Mouse (Mus musculus): ENCODE results near the gene Mmp15. TPM values are rescaled to one million over a fixed set of nuclear protein-coding genes. Genes with fewer than 3 reads are reported as not detected.

The Mmp15 gene
- polyA plus RNA-seq, 1 experiment from 2014 or later = 38.1 TPM

DNA sequence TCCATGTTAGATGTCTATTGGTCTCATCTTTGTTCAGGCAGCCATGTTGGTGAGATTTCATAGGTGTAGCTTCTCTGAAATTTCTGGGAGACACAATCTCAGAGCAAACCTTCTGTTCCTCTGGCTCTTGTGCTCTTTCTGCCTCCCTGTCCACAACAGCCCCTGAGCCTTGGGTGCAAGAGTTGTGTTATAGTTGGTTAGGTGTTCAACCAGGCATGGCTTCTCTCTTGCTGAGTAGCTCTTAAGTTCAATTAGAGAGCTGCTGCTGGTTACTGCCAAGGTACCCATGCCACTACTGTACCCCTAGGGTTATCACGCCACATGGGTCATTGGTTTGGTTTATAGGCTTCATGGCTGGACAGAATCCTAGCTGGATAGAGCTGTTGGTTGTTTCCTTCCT is 36.7 kb upstream of the Mmp15 start:
- no peak overlapping the region for H3K4me3 ChIP-seq (ENCODE audit: low read depth, low read length)
- H3K9me3 ChIP-seq (replicated peaks; ENCODE audit: control insufficient read depth, low read length) = no peaks in the 10 kb centered on the region
- ATAC-seq (replicated peaks; ENCODE audit: insufficient number of reproducible peaks, low FRiP score, low TSS enrichment) = no peak
- 91% methylated on average over 1 of the region's 1 CpGs for WGBS (ENCODE audit: insufficient replicate concordance)
- no peak overlapping the region for H3K27ac ChIP-seq (ENCODE audit: low read depth, low read length)
- peaks cover 6% of the 10 kb centered on the region; the same call in 1 of the 2 replicates for H3K4me1 ChIP-seq (ENCODE audit: control insufficient read depth, insufficient read depth, low read length)
- H3K4me2 ChIP-seq = no peak overlapping the region
- H3K27me3 ChIP-seq (ENCODE audit: control insufficient read depth, insufficient read depth, low read length) = peaks cover 7% of the 10 kb centered on the region; the same call in 1 of the 2 replicates
- no peaks in the 10 kb centered on the region for H3K36me3 ChIP-seq (ENCODE audit: control insufficient read depth, insufficient read depth, low read length)
- H3K9ac ChIP-seq (ENCODE audit: low read depth, low read length) = no peak overlapping the region

DNA sequence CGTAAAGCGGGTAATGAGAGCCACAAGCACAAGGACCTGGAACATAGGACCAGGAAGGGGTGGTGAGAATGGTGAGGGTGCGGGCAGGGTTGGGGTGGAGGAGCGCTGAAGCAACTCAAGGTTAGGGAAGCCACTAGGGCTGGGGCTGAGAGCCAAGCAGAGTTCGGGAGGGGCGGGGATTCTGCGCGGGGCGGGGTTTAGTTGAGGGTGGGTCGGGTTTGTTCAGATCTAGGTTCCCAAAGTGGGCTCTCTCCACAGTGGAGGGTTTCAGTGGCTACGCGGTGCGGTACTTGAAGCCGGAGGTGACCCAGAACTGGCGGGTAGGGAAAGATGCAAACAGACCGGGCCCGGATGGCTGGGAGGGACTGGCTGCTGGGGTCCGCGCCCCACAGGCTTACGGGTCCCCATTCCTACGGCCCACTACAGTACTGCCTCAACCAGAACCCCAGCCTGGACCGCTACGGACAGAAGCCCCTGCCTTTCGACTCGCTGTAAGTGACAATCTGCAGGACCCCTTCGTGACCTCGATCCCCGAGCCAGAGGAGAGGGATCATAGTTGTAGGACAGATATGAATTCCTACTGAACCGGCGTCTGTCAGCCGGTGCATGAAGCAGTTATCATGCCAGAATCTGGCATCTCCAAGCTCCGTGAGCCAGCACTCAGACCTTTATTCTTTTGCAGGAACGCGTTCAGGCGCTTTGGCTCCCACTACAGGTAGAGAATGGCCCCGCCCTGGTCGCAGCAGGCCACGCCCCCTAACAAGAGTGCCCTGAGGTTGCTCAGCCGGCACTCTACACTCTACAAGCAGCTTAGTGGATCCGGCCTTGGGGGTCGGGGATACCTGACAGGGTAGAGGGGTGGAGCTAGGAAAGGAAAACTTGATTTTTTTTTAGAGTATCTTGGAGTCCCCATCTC is 31.6 kb upstream of the Mmp15 start:
- Histone ChIP-seq H3K9ac (ENCODE audit: low read depth, low read length) (peak overlapping the region; percentile 61; the same call in 1 of the 2 replicates), H3K4me3 (ENCODE audit: low read depth, low read length) (peak overlapping the region; percentile 51), H3K36me3 (ENCODE audit: control insufficient read depth, insufficient read depth, low read length) (peaks cover 8% of the 10 kb centered on the region; the same call in 1 of the 2 replicates), H3K27me3 (ENCODE audit: control insufficient read depth, insufficient read depth, low read length) (peaks cover 7% of the 10 kb centered on the region; the same call in 1 of the 2 replicates), H3K4me2 (peak overlapping the region; percentile 95), H3K9me3 (replicated peaks; ENCODE audit: control insufficient read depth, low read length) (no peaks in the 10 kb centered on the region), H3K27ac (ENCODE audit: low read depth, low read length) (no peak overlapping the region), H3K4me1 (ENCODE audit: control insufficient read depth, insufficient read depth, low read length) (peaks cover 17% of the 10 kb centered on the region)
- ATAC-seq (replicated peaks; ENCODE audit: insufficient number of reproducible peaks, low FRiP score, low TSS enrichment) = peak; percentile 33; the same call in 1 of the 2 replicates
- 3% methylated on average over 41 of the region's 41 CpGs for WGBS (ENCODE audit: insufficient replicate concordance)

DNA sequence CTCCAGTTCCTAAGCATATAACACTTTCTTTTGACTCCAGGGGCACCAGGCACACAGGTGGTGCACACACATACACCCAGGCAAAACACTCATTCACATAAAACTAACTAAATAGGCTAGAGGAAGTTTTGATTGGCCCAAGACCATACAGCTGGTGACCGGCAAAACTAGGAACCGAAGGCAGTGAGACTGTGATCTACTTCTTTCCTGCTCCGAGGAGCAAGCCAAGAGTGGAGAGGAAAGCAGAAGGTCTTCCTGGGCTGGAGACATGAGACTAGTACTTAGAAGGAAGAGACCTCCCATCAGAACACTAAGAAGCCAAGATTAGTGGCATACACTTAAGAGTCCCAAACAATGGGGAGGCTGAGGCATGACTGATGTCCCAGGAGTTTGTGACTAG is 28.9 kb upstream of the Mmp15 start:
- Histone ChIP-seq H3K4me2 (no peak overlapping the region), H3K9ac (ENCODE audit: low read depth, low read length) (no peak overlapping the region), H3K36me3 (ENCODE audit: control insufficient read depth, insufficient read depth, low read length) (peaks cover 26% of the 10 kb centered on the region), H3K27ac (ENCODE audit: low read depth, low read length) (no peak overlapping the region), H3K4me3 (ENCODE audit: low read depth, low read length) (no peak overlapping the region), H3K4me1 (ENCODE audit: control insufficient read depth, insufficient read depth, low read length) (peaks cover 21% of the 10 kb centered on the region), H3K27me3 (ENCODE audit: control insufficient read depth, insufficient read depth, low read length) (peaks cover 7% of the 10 kb centered on the region; the same call in 1 of the 2 replicates), H3K9me3 (replicated peaks; ENCODE audit: control insufficient read depth, low read length) (no peaks in the 10 kb centered on the region)
- no peak for ATAC-seq (replicated peaks; ENCODE audit: insufficient number of reproducible peaks, low FRiP score, low TSS enrichment)
- WGBS (ENCODE audit: insufficient replicate concordance) = 66% methylated on average over 3 of the region's 3 CpGs

DNA sequence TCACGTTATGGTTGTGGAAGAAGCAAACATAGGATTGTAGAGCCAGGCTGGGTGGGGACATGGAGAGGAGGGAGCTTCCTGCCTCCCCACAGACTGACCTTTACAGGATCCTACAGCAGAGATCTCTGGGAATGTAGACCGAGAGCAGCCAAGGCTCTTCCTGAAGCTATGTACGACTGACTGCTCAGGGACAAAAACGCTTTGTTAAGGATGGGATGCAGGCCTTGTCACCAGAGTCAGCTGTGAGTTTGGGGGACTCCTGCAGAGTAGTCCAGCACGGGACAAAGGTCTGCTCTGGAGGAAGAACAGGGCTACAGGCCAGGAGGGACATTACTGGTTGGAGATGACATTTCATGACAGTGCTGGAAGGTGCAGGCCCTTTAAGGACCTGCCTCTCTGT is 27.4 kb upstream of the Mmp15 start:
- no peak overlapping the region for H3K27ac ChIP-seq (ENCODE audit: low read depth, low read length)
- WGBS (ENCODE audit: insufficient replicate concordance) = 49% methylated on average over 5 of the region's 5 CpGs
- ATAC-seq (replicated peaks; ENCODE audit: insufficient number of reproducible peaks, low FRiP score, low TSS enrichment) = no peak
- no peak overlapping the region for H3K4me3 ChIP-seq (ENCODE audit: low read depth, low read length)
- peaks cover 40% of the 10 kb centered on the region for H3K36me3 ChIP-seq (ENCODE audit: control insufficient read depth, insufficient read depth, low read length)
- no peaks in the 10 kb centered on the region for H3K9me3 ChIP-seq (replicated peaks; ENCODE audit: control insufficient read depth, low read length)
- H3K4me2 ChIP-seq = no peak overlapping the region
- peaks cover 3% of the 10 kb centered on the region; the same call in 1 of the 2 replicates for H3K27me3 ChIP-seq (ENCODE audit: control insufficient read depth, insufficient read depth, low read length)
- H3K9ac ChIP-seq (ENCODE audit: low read depth, low read length) = no peak overlapping the region
- peaks cover 21% of the 10 kb centered on the region for H3K4me1 ChIP-seq (ENCODE audit: control insufficient read depth, insufficient read depth, low read length)

DNA sequence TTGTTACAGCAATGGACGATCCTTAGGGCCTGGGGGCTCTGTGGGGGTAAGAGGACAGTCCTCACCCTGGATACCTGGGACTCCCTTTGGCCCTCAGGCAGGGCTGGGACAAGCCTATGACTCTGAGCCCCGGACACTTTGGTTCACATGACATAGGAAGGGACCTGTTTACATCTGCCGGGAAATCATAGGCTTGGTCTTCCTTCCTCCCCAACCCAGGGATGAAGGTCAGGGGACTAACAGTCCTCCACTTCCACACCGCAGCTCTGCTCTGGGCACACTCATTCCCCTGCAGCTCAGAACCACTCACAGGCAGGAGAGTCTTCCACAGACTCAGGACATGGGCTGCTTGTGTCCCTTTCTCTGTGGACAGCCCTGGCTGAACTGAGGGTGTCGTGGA is 25.2 kb upstream of the Mmp15 start:
- Histone ChIP-seq H3K36me3 (ENCODE audit: control insufficient read depth, insufficient read depth, low read length) (peaks cover 40% of the 10 kb centered on the region), H3K4me3 (ENCODE audit: low read depth, low read length) (no peak overlapping the region), H3K27ac (ENCODE audit: low read depth, low read length) (no peak overlapping the region), H3K9me3 (replicated peaks; ENCODE audit: control insufficient read depth, low read length) (no peaks in the 10 kb centered on the region), H3K27me3 (ENCODE audit: control insufficient read depth, insufficient read depth, low read length) (no peaks in the 10 kb centered on the region), H3K4me1 (ENCODE audit: control insufficient read depth, insufficient read depth, low read length) (peaks cover 28% of the 10 kb centered on the region), H3K9ac (ENCODE audit: low read depth, low read length) (no peak overlapping the region), H3K4me2 (no peak overlapping the region)
- no peak for ATAC-seq (replicated peaks; ENCODE audit: insufficient number of reproducible peaks, low FRiP score, low TSS enrichment)
- WGBS (ENCODE audit: insufficient replicate concordance) = 78% methylated on average over 5 of the region's 5 CpGs

DNA sequence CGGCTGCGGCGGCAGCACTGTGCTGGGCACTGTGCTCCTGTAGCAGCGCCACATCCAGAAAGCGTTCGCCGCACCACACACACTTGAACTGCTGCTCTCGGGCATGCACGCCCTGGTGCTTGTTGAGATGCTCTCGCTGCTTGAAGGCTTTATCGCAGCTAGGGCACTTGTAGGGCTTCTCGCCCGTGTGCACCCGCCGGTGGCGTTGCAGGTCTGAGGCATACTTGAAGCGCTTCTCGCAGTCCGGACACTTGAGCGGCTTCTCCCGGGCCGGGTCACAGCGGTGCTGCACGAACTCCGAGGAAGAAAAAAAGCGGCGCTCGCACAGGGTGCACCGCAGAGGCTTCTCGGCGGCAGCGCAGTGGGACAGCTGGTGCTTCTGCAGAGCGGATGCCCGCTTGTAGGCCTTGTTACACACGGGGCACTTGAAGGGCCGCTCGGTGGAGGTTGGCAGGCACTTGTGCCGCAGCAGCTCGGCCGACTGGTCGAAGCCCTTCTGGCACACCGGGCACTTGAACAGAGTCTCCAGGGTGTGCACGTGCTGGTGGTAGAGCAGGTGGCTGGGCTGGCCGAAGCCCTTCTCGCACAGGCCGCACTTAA is 24.1 kb upstream of the Mmp15 start:
- Histone ChIP-seq H3K4me2 (no peak overlapping the region), H3K9ac (ENCODE audit: low read depth, low read length) (no peak overlapping the region), H3K4me3 (ENCODE audit: low read depth, low read length) (no peak overlapping the region), H3K27me3 (ENCODE audit: control insufficient read depth, insufficient read depth, low read length) (no peaks in the 10 kb centered on the region), H3K4me1 (ENCODE audit: control insufficient read depth, insufficient read depth, low read length) (peaks cover 28% of the 10 kb centered on the region), H3K27ac (ENCODE audit: low read depth, low read length) (no peak overlapping the region), H3K36me3 (ENCODE audit: control insufficient read depth, insufficient read depth, low read length) (peaks cover 40% of the 10 kb centered on the region), H3K9me3 (replicated peaks; ENCODE audit: control insufficient read depth, low read length) (no peaks in the 10 kb centered on the region)
- 79% methylated on average over 46 of the region's 46 CpGs for WGBS (ENCODE audit: insufficient replicate concordance)
- no peak for ATAC-seq (replicated peaks; ENCODE audit: insufficient number of reproducible peaks, low FRiP score, low TSS enrichment)

DNA sequence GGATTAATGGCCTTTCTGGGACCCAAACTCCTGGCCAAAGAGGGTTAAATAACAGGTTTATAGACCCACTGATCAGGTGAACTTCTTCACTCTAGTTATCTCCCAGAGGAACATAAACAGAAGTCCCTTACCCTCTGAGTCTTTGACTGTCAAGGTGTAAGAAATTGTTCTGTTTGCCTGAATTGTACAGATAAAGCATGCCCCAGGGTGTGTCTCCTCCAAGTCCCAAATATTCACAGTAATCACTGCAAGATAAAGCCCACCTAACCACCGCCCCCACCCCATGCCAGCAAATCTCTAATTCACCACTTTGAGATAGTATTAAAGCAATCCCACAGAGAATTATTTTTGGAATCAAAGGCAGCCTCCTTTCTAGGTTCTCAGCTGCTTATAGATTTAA is 21.7 kb upstream of the Mmp15 start:
- H3K36me3 ChIP-seq (ENCODE audit: control insufficient read depth, insufficient read depth, low read length) = peaks cover 34% of the 10 kb centered on the region
- no peaks in the 10 kb centered on the region for H3K27me3 ChIP-seq (ENCODE audit: control insufficient read depth, insufficient read depth, low read length)
- WGBS (ENCODE audit: insufficient replicate concordance) = 43% methylated on average over 1 of the region's 1 CpGs
- H3K9ac ChIP-seq (ENCODE audit: low read depth, low read length) = peak overlapping the region; percentile 92
- H3K9me3 ChIP-seq (replicated peaks; ENCODE audit: control insufficient read depth, low read length) = no peaks in the 10 kb centered on the region
- H3K27ac ChIP-seq (ENCODE audit: low read depth, low read length) = no peak overlapping the region
- peak overlapping the region; percentile 89 for H3K4me2 ChIP-seq
- peak overlapping the region; percentile 85 for H3K4me3 ChIP-seq (ENCODE audit: low read depth, low read length)
- H3K4me1 ChIP-seq (ENCODE audit: control insufficient read depth, insufficient read depth, low read length) = peaks cover 17% of the 10 kb centered on the region
- no peak for ATAC-seq (replicated peaks; ENCODE audit: insufficient number of reproducible peaks, low FRiP score, low TSS enrichment)

DNA sequence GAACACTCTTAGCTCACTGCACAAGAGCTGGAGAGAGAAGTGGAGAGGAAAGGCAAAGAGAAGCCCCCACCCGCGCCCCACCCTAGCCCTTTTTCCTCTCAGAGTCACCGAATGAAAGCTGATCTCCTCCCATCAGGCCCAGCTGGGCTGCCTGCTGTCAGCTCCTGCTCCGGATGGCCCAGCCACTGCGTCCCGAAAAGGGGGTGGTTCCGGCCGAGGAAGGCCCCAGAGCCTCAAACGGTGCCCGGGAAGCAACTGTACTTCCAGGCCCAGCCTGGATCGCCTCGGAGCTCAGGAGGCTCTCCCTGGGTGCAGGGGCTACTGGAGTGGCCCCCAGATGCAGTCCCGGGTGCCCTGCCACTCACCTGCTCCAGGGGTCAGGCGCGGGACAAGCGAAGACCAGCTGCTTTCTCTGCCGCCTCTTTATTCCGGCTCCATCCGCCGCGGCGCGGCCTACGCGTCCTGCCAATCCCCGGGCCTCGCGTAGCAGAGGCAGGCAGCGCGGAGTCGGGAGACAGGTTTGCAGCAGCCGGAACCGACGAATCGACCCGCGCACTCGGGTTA is 20.8 kb upstream of the Mmp15 start:
- H3K36me3 ChIP-seq (ENCODE audit: control insufficient read depth, insufficient read depth, low read length) = peaks cover 34% of the 10 kb centered on the region
- peak; percentile 21 for ATAC-seq (replicated peaks; ENCODE audit: insufficient number of reproducible peaks, low FRiP score, low TSS enrichment)
- no peaks in the 10 kb centered on the region for H3K27me3 ChIP-seq (ENCODE audit: control insufficient read depth, insufficient read depth, low read length)
- no peaks in the 10 kb centered on the region for H3K9me3 ChIP-seq (replicated peaks; ENCODE audit: control insufficient read depth, low read length)
- H3K4me1 ChIP-seq (ENCODE audit: control insufficient read depth, insufficient read depth, low read length) = peaks cover 11% of the 10 kb centered on the region
- peak overlapping the region; percentile 85 for H3K4me3 ChIP-seq (ENCODE audit: low read depth, low read length)
- H3K9ac ChIP-seq (ENCODE audit: low read depth, low read length) = peak overlapping the region; percentile 92
- peak overlapping the region; percentile 99 for H3K27ac ChIP-seq (ENCODE audit: low read depth, low read length)
- WGBS (ENCODE audit: insufficient replicate concordance) = under 1% methylated on average over 38 of the region's 38 CpGs
- H3K4me2 ChIP-seq = peak overlapping the region; percentile 89
